Mouse (Mus musculus): ENCODE measurements around the gene Ugt1a9.
"Not testable (repeated sequence)": the region's sequence is repeated elsewhere in the genome, so short reads cannot be mapped to it uniquely, and the experiment has no call there.

The Ugt1a9 gene

GRCm38 (mm10) chr1:88070495-88070894, at the start of gene Ugt1a9:
Gene Ugt1a9 (plus strand): TSS chr1:88070800.
- DNase-seq (ENCODE audit: low read depth, low spot score), result no peak

GRCm38 (mm10) chr1:88025244-88025643, 45.4 kb upstream of the Ugt1a9 start:
- not testable (repeated sequence) for DNase-seq (ENCODE audit: low read depth, low spot score)

- DNase-seq (ENCODE audit: low read depth, low spot score), result not testable (repeated sequence)
Measured at GRCm38 (mm10) chr1:88043044-88043443, 27.6 kb upstream of the Ugt1a9 start.

- not testable (repeated sequence) for DNase-seq (ENCODE audit: low read depth, low spot score)
Measured at GRCm38 (mm10) chr1:88044832-88045437, 25.7 kb upstream of the Ugt1a9 start.

- not testable (repeated sequence) for DNase-seq (ENCODE audit: low read depth, low spot score)
Measured at GRCm38 (mm10) chr1:88047408-88047807, 23.2 kb upstream of the Ugt1a9 start.

- no peak for DNase-seq (ENCODE audit: low read depth, low spot score)
Measured at GRCm38 (mm10) chr1:88055088-88055487, 15.5 kb upstream of the Ugt1a9 start, which contains the start of gene Ugt1a10. Gene Ugt1a10 (plus strand): TSS chr1:88055388.

- not testable (repeated sequence) for DNase-seq (ENCODE audit: low read depth, low spot score)
Measured at GRCm38 (mm10) chr1:88066472-88067102, 4.0 kb upstream of the Ugt1a9 start.

GRCm38 (mm10) chr1:88070902-88071301, 302 bp downstream of the Ugt1a9 start:
- no peak for DNase-seq (ENCODE audit: low read depth, low spot score)

- no peak for DNase-seq (ENCODE audit: low read depth, low spot score)
Measured at GRCm38 (mm10) chr1:88074471-88074870, 3.9 kb downstream of the Ugt1a9 start.

- no peak for DNase-seq (ENCODE audit: low read depth, low spot score)
Measured at GRCm38 (mm10) chr1:88077128-88077527, 6.5 kb downstream of the Ugt1a9 start.

GRCm38 (mm10) chr1:88081670-88082069, 11.1 kb downstream of the Ugt1a9 start:
- no peak for DNase-seq (ENCODE audit: low read depth, low spot score)

GRCm38 (mm10) chr1:88086125-88086524, 15.5 kb downstream of the Ugt1a9 start:
- DNase-seq (ENCODE audit: low read depth, low spot score), result no peak

- DNase-seq (ENCODE audit: low read depth, low spot score), result no peak
Measured at GRCm38 (mm10) chr1:88087513-88087912, 16.9 kb downstream of the Ugt1a9 start, which contains the start of gene Ugt1a8. Gene Ugt1a8 (plus strand): TSS chr1:88087813.

- DNase-seq (ENCODE audit: low read depth, low spot score), result no peak
Measured at GRCm38 (mm10) chr1:88092341-88092740, 21.7 kb downstream of the Ugt1a9 start.

GRCm38 (mm10) chr1:88094270-88094676, 23.7 kb downstream of the Ugt1a9 start:
- DNase-seq (ENCODE audit: low read depth, low spot score), result not testable (repeated sequence)

GRCm38 (mm10) chr1:88094941-88095492, 24.4 kb downstream of the Ugt1a9 start, which contains the start of gene Ugt1a7c:
Gene Ugt1a7c (plus strand): TSS chr1:88095062.
- DNase-seq (ENCODE audit: low read depth, low spot score), result peak; percentile 14

- not testable (repeated sequence) for DNase-seq (ENCODE audit: low read depth, low spot score)
Measured at GRCm38 (mm10) chr1:88098546-88098945, 27.9 kb downstream of the Ugt1a9 start.

GRCm38 (mm10) chr1:88099691-88100090, 29.1 kb downstream of the Ugt1a9 start:
- DNase-seq (ENCODE audit: low read depth, low spot score), result not testable (repeated sequence)

- not testable (repeated sequence) for DNase-seq (ENCODE audit: low read depth, low spot score)
Measured at GRCm38 (mm10) chr1:88103019-88103418, 32.4 kb downstream of the Ugt1a9 start, which contains the start of gene Ugt1a6b. Gene Ugt1a6b (plus strand): TSS chr1:88103252.

- DNase-seq (ENCODE audit: low read depth, low spot score), result not testable (repeated sequence)
Measured at GRCm38 (mm10) chr1:88103697-88104468, 33.3 kb downstream of the Ugt1a9 start.

GRCm38 (mm10) chr1:88104667-88105430, 34.2 kb downstream of the Ugt1a9 start:
- DNase-seq (ENCODE audit: low read depth, low spot score), result no peak
